22 mouse cellular contexts compared by ENCODE assay signal in the genomic region with DNA sequence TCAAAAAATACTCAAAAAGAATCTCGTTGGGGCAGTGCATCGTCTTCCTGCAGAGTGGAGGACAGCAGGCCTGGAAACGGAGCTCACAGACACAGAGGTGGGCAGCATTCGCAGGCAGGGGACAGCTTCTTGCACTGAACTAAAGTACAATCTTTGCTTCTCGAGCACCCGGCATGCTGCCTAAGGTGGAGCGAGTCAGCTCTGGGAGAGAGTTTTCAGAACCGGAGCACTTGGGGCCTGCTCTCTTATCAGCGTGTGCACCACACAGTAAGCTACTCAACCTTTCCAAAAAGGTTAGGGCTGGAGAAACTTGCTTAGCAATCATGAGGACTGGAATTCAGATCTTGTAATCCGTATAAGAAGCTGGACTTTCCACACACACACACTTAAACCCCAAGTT. TPM values are rescaled to one million over a fixed set of nuclear protein-coding genes. Genes with fewer than 3 reads are reported as not detected.
DNase-seq lines count a peak whose midpoint lies in the region; ATAC-seq lines count a peak whose summit lies in the region.
"Had no signal": no experiment of that assay in that cellular context is flagged by ENCODE, and none has a peak within 500 bp of the region (broad histone marks: within the 10 kb centered on the region; RNA-seq: fewer than 3 reads in every experiment).

No protein-coding gene starts in this region.

- WGBS in hindbrain, embryonic 10.5 days = 86% methylated on average over 10 of the region's 10 CpGs
- 86% methylated on average over 10 of the region's 10 CpGs for WGBS in hindbrain, embryonic 13.5 days
- WGBS in lung, embryonic 16.5 days = 59% methylated on average over 10 of the region's 10 CpGs

- no peak overlapping the region for H3K4me2 ChIP-seq in hindbrain, embryonic 13.5 days
- no peak overlapping the region for H3K4me2 ChIP-seq in lung, embryonic 16.5 days (ENCODE audit: low read depth, low read length)
- H3K4me2 ChIP-seq: embryonic facial prominence, embryonic 12.5 days; embryonic facial prominence, embryonic 15.5 days; heart, embryonic 11.5 days; hindbrain, embryonic 15.5 days had no signal

- peak overlapping the region; percentile 83; the same call in 1 of the 2 replicates for H3K27ac ChIP-seq in hindbrain, embryonic 10.5 days
- no peak overlapping the region for H3K27ac ChIP-seq in hindbrain, embryonic 13.5 days
- H3K27ac ChIP-seq in lung, embryonic 16.5 days (ENCODE audit: low read length) = peak overlapping the region; percentile 32
- H3K27ac ChIP-seq: embryonic facial prominence, embryonic 12.5 days; embryonic facial prominence, embryonic 15.5 days; gastrocnemius, adult 2 months; hindbrain, embryonic 15.5 days had no signal

- H3K9me3 ChIP-seq in hindbrain, embryonic 10.5 days = no peaks in the 10 kb centered on the region
- no peaks in the 10 kb centered on the region for H3K9me3 ChIP-seq in hindbrain, embryonic 13.5 days
- no peaks in the 10 kb centered on the region for H3K9me3 ChIP-seq in lung, embryonic 16.5 days (ENCODE audit: control insufficient read depth, low read length)
- H3K9me3 ChIP-seq: embryonic facial prominence, embryonic 12.5 days; embryonic facial prominence, embryonic 15.5 days; hindbrain, embryonic 15.5 days had no signal

- ATAC-seq in hindbrain, embryonic 13.5 days (ENCODE audit: low FRiP score) = no peak
- ATAC-seq in lung, embryonic 16.5 days (ENCODE audit: low read depth) = peak; percentile 51
- ATAC-seq: CD4-positive, CD25-positive, alpha-beta regulatory T cell, adult 4 months; forebrain, embryonic 14.5 days; forebrain, postnatal 0 days had no signal

- H3K36me3 ChIP-seq in hindbrain, embryonic 10.5 days = no peaks in the 10 kb centered on the region
- no peaks in the 10 kb centered on the region for H3K36me3 ChIP-seq in hindbrain, embryonic 13.5 days
- no peaks in the 10 kb centered on the region for H3K36me3 ChIP-seq in lung, embryonic 16.5 days (ENCODE audit: control insufficient read depth, insufficient read depth, low read length)
- H3K36me3 ChIP-seq: embryonic facial prominence, embryonic 12.5 days; embryonic facial prominence, embryonic 15.5 days; hindbrain, embryonic 15.5 days had no signal

- H3K4me1 ChIP-seq in hindbrain, embryonic 10.5 days (replicated peaks) = peaks cover 30% of the 10 kb centered on the region
- peaks cover 11% of the 10 kb centered on the region for H3K4me1 ChIP-seq in hindbrain, embryonic 13.5 days (replicated peaks)
- no peaks in the 10 kb centered on the region; the same call in 1 of the 2 replicates for H3K4me1 ChIP-seq in lung, embryonic 16.5 days (replicated peaks; ENCODE audit: control insufficient read depth, insufficient read depth, low read length)
- H3K4me1 ChIP-seq: embryonic facial prominence, embryonic 12.5 days; embryonic facial prominence, embryonic 15.5 days had no signal

- DNase-seq in hindbrain, embryonic 10.5 days (ENCODE audit: low spot score) = no peak
- DNase-seq in lung, postnatal 10 days = no peak
- peak; percentile 6 to 13 for DNase-seq in right cerebral cortex, postnatal 10 days (ENCODE audit: low spot score in 2 of 2)
- DNase-seq in right cerebral cortex, adult 18-20 months = no peak
- DNase-seq: adrenal gland, adult 2 months; adrenal gland, postnatal 14 days; cerebellum, adult 11 months; cerebellum, adult 2 months; cerebellum, adult 9-11 months; cerebellum, postnatal 25 days; forebrain, postnatal 0 days; gastrocnemius, adult 2 months; gastrocnemius, postnatal 14 days; heart, postnatal 36 days had no signal

- no peak overlapping the region for H3K4me3 ChIP-seq in hindbrain, embryonic 10.5 days
- no peak overlapping the region for H3K4me3 ChIP-seq in hindbrain, embryonic 13.5 days
- no peak overlapping the region for H3K4me3 ChIP-seq in lung, embryonic 16.5 days (ENCODE audit: low read length)
- H3K4me3 ChIP-seq: embryonic facial prominence, embryonic 12.5 days; embryonic facial prominence, embryonic 15.5 days; gastrocnemius, adult 2 months; hindbrain, embryonic 15.5 days had no signal

- H3K9ac ChIP-seq in hindbrain, embryonic 13.5 days = no peak overlapping the region
- H3K9ac ChIP-seq in lung, embryonic 16.5 days (ENCODE audit: low read length) = no peak overlapping the region
- H3K9ac ChIP-seq: embryonic facial prominence, embryonic 12.5 days; embryonic facial prominence, embryonic 15.5 days; forebrain, postnatal 0 days; hindbrain, embryonic 15.5 days had no signal

- no peaks in the 10 kb centered on the region for H3K27me3 ChIP-seq in hindbrain, embryonic 10.5 days (ENCODE audit: insufficient read depth, poor library complexity, severe bottlenecking)
- no peaks in the 10 kb centered on the region for H3K27me3 ChIP-seq in hindbrain, embryonic 13.5 days
- H3K27me3 ChIP-seq in lung, embryonic 16.5 days (ENCODE audit: control insufficient read depth, insufficient read depth, low read depth, low read length) = no peaks in the 10 kb centered on the region
- H3K27me3 ChIP-seq: embryonic facial prominence, embryonic 12.5 days; embryonic facial prominence, embryonic 15.5 days; hindbrain, embryonic 15.5 days had no signal

RNA-seq across cellular contexts. Expression of a gene that starts 14.3 kb away (rescaled TPM):
- polyA plus RNA-seq in hindbrain, embryonic 10.5 days (2016; fragmentation: Nextera tagmentation; extraction: Ambion mirVana) = 15.1 and 15.4 TPM in 2 replicates
- 15.2 and 15.3 TPM in 2 replicates for polyA plus RNA-seq in hindbrain, embryonic 13.5 days (2015; fragmentation: Nextera tagmentation; extraction: Ambion mirVana)
- 21.2 and 21.4 TPM in 2 replicates for polyA plus RNA-seq in lung, embryonic 16.5 days (2015; fragmentation: Nextera tagmentation; extraction: Ambion mirVana)

RNA-seq across cellular contexts. Expression of a gene that starts 45.8 kb away (rescaled TPM):
- 19.9 and 20.8 TPM in 2 replicates for polyA plus RNA-seq in hindbrain, embryonic 10.5 days (2016; fragmentation: Nextera tagmentation; extraction: Ambion mirVana)
- polyA plus RNA-seq in hindbrain, embryonic 13.5 days (2015; fragmentation: Nextera tagmentation; extraction: Ambion mirVana) = 25.3 and 29.5 TPM in 2 replicates
- 9.5 and 10.5 TPM in 2 replicates for polyA plus RNA-seq in lung, embryonic 16.5 days (2015; fragmentation: Nextera tagmentation; extraction: Ambion mirVana)

Comparison
In these comparisons a context has a peak if more than half of its experiments do, and no peak if none do; other contexts are left out.
1. DNase-seq: peak in right cerebral cortex, postnatal 10 days (2 of 2); none in hindbrain, embryonic 10.5 days (single experiment), lung, postnatal 10 days (single experiment) and right cerebral cortex, adult 18-20 months (single experiment).